Mouse (Mus musculus) intestine, postnatal 0 days (tissue): ENCODE measurements around the gene Tha1. TPM values are rescaled to one million over a fixed set of nuclear protein-coding genes. Genes with fewer than 3 reads are reported as not detected.

Experiments
- ATAC-seq: fragments of 200-750 bp; cut with Nextera tagmentation; 2 replicates; pipeline ENCODE4 v1.8.0; 2017; ENCODE audit warnings: mild to moderate bottlenecking, moderate TSS enrichment, moderate library complexity
- H3K27ac ChIP-seq: fragments of 300-500 bp; sonication (generic); 2 replicates; pipeline ENCODE4 v1.5.1; 2014; ENCODE audit warnings: mild to moderate bottlenecking, low read depth, low read length, moderate library complexity
- H3K27me3 ChIP-seq: fragments of 300-500 bp; sonication (generic); replicated peaks from 2 replicates; pipeline ENCODE4 v1.6.1; 2014; ENCODE audit warnings: low read length, mixed read lengths; ENCODE audit not compliant: control insufficient read depth, insufficient read depth
- H3K36me3 ChIP-seq: fragments of 300-500 bp; sonication (generic); 2 replicates; pipeline ENCODE4 v1.6.1; 2014; ENCODE audit warnings: mild to moderate bottlenecking, moderate library complexity; ENCODE audit not compliant: control insufficient read depth, insufficient read depth
- H3K4me1 ChIP-seq: fragments of 300-500 bp; sonication (generic); replicated peaks from 2 replicates; pipeline ENCODE4 v1.6.1; 2014; ENCODE audit warnings: antibody characterized with exemption, low read length, mixed read lengths; ENCODE audit not compliant: control insufficient read depth, insufficient read depth
- H3K4me2 ChIP-seq: fragments of 300-500 bp; sonication (generic); replicated peaks from 2 replicates; pipeline ENCODE4 v1.6.1; 2014; ENCODE audit warnings: low read depth, mild to moderate bottlenecking, moderate library complexity
- H3K4me3 ChIP-seq: fragments of 300-500 bp; sonication (generic); 2 replicates; pipeline ENCODE4 v1.5.1; 2014; ENCODE audit warnings: low read depth, low read length
- H3K9ac ChIP-seq: fragments of 300-500 bp; sonication (generic); 2 replicates; pipeline ENCODE4 v1.6.1; 2014; ENCODE audit warnings: mild to moderate bottlenecking, low read depth, low read length
- H3K9me3 ChIP-seq: fragments of 300-500 bp; sonication (generic); 2 replicates; pipeline ENCODE4 v1.6.1; 2016; ENCODE audit warnings: mixed run types; ENCODE audit not compliant: control insufficient read depth
- CTCF ChIP-seq: sonication (generic); IDR thresholded peaks from 2 replicates; pipeline ENCODE4 v1.5.1; 2016; ENCODE audit warnings: low read depth, mild to moderate bottlenecking, control low read depth, antibody characterized with exemption, moderate library complexity
- WGBS: fragments of 180-500 bp; shearing (Covaris S2); extraction: QIAGEN DNeasy Blood & Tissue Kit; methylation state at CpG from one replicate; pipeline ENCODE4 v1.1.7; 2014; 5-methylcytosine and 5-hydroxymethylcytosine counted together
- polyA plus RNA-seq: library from polyadenylated mRNA; unstranded; fragments of >200 nt; fragmentation: Nextera tagmentation; extraction: Ambion mirVana; gene quantifications from 2 replicates; pipeline ENCODE4 v1.2.1, GENCODE M21; 2015

Tha1 gene
- polyA plus RNA-seq, 1 experiment from 2014 or later: 15.8 TPM

DNA sequence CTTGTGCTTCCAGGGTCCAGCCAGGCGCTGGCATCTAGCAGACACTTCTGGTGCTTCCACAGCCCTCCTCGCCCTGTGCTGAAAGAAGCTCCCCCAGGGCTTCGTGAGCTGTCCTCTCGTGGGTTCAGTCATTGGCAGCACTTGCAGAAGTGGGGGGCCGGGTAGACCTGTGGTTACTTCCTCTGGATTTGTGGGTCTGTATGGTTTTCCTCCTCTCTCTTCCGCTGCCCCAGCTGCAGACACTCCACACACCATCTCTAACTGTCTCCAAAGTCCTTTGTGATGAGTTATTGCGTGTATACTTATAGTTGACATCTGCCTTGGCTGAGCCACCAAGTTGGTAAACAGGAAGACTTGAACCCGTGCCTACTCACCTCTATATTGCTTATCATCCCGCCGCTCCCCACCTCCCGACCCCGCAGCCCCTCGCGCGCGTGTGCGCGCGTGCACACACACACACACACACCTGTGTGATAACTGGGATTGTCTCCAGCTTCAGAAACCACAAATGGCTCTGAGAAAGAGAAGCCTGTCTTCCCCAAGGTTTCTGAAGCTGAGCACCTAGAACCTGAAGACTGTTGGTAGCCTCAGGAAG is 18.4 kb upstream of the Tha1 start:
- H3K9me3 ChIP-seq: no peaks in the 10 kb centered on the region
- H3K9ac ChIP-seq: no peak overlapping the region
- no peak overlapping the region for H3K4me3 ChIP-seq
- no peak for ATAC-seq
- 83% methylated on average over 19 of the region's 19 CpGs for WGBS
- H3K4me1 ChIP-seq: peaks cover 10% of the 10 kb centered on the region; the same call in 1 of the 2 replicates
- no peaks in the 10 kb centered on the region for H3K36me3 ChIP-seq
- no peak overlapping the region for H3K27ac ChIP-seq
- H3K4me2 ChIP-seq: no peak overlapping the region
- H3K27me3 ChIP-seq: peaks cover 2% of the 10 kb centered on the region
- TF ChIP-seq CTCF: no peak

DNA sequence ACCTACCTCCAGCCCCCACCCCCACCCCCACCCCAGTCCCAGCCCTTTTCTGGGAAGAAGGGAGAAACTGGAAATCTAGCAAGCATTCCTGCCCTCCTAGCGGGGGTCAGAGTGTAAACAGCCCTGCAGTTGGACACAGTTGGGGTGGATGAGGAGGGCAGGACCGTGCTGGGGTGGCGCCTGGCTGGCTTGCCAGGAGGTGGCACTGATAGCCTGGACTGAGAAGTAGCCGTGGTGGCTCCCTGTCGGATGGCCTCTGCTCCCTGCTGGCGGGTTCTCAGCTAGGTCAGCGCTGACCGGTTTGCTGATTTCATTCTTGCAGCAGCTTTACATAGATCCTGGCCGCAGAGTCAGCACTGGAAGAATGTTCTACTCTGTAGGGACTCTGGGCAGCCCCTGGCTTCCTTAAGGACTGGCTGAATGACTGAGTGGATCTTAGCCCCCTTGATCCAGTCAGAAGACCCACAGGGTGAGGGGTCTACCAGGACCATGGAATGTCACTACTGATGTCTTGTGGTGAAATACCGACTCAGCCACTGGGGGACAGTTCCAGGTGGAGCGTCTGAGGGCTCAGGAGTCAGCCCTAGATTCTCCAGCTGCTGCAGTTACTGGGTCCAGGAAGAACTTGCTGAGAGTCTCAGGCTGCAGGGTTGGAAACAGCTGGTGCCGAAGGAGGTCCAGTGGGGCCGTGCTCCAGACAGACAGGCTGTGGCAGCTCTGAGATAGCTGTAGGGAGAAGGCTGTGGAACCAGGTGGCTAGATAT is 17.4 kb upstream of the Tha1 start:
- 51% methylated on average over 13 of the region's 13 CpGs for WGBS
- peak; percentile 62 for TF ChIP-seq CTCF
- H3K4me1 ChIP-seq: peaks cover 10% of the 10 kb centered on the region; the same call in 1 of the 2 replicates
- H3K9ac ChIP-seq: no peak overlapping the region
- peaks cover 2% of the 10 kb centered on the region for H3K27me3 ChIP-seq
- no peaks in the 10 kb centered on the region for H3K9me3 ChIP-seq
- H3K36me3 ChIP-seq: no peaks in the 10 kb centered on the region
- no peak overlapping the region for H3K4me3 ChIP-seq
- no peak overlapping the region for H3K27ac ChIP-seq
- ATAC-seq: no peak
- no peak overlapping the region for H3K4me2 ChIP-seq

DNA sequence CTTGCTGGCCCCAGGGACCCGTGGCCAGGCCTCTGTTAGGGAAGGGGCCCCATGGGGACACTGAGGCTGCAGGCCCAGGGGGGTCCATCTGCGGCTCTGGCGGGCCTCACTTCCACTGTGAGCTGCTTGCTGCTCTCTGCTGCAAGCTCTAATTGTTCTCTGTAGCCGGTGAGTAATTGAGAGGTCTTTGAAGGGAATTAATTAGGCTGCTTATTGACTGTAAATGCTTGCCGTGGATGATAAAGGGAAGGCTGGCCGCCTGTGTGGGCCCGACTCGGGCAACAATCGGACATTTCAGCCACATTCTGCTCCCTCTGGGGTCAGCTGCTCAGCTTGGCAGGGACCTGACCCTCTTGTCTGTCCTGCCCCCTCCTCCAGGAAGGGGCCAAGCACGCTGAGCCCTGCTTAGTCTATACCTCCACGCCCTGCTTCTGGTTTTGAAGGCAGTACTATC is 16.6 kb upstream of the Tha1 start:
- WGBS: 34% methylated on average over 11 of the region's 11 CpGs
- H3K36me3 ChIP-seq: no peaks in the 10 kb centered on the region
- H3K27ac ChIP-seq: no peak overlapping the region
- no peaks in the 10 kb centered on the region for H3K9me3 ChIP-seq
- no peak for TF ChIP-seq CTCF
- H3K9ac ChIP-seq: no peak overlapping the region
- peaks cover 10% of the 10 kb centered on the region; the same call in 1 of the 2 replicates for H3K4me1 ChIP-seq
- no peak overlapping the region; the same call in 1 of the 2 replicates for H3K4me2 ChIP-seq
- H3K27me3 ChIP-seq: peaks cover 2% of the 10 kb centered on the region
- no peak overlapping the region for H3K4me3 ChIP-seq
- no peak for ATAC-seq

DNA sequence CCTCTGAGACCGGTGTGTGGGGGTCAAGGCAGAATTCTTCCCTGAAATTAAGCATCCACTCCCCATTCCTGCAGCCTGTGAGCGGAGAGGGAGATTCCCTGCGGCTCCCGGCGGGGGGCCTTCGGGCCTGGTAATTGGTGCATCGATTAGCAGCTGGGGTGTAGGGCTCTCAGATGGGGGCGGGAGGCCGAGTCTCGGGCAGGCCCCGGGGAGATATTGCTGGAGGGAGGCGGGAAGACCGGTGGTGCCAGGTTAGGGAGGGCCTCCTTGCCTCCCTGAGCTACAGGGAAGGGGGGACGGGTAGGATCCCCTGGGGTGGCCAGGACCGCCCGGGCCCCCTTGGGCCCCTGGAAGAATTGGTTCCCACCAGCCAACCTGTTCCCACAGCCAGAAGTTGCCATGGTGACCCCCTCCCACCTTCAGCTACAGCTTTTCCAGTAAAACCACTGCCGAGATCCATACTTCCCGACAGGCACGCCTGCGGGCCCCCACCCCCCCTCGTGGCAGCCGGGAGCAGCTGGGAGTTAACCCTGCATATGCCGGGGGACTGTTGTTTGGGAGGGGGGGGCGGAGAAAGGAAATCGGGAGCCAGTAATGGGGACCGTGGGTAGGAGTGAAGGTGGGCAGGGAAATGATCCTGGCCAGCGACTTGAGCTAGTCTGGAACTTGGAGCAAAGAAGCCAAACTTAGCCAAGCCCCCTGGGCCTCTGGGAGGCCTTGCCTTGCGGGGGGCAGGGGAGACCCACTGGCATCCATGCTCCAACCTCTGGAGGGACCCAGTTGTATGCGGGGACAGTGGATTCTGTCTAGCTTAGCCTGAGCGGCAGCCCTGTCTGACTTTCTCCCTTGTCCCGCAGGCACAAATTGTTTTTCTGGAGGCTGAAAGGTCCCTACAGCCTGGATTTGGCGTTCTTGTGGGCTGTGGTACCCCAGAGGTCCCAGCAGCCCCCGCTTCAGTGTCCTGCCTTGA is 15.9 kb upstream of the Tha1 start:
- peak overlapping the region; percentile 11; the same call in 1 of the 2 replicates for H3K4me3 ChIP-seq
- WGBS: 18% methylated on average over 31 of the region's 33 CpGs
- H3K9me3 ChIP-seq: no peaks in the 10 kb centered on the region
- peaks cover 2% of the 10 kb centered on the region for H3K27me3 ChIP-seq
- TF ChIP-seq CTCF: peak; percentile 9; the same call in 1 of the 2 replicates
- H3K27ac ChIP-seq: no peak overlapping the region
- H3K4me2 ChIP-seq: peak overlapping the region; percentile 52
- no peak overlapping the region for H3K9ac ChIP-seq
- ATAC-seq: no peak
- H3K4me1 ChIP-seq: peaks cover 10% of the 10 kb centered on the region; the same call in 1 of the 2 replicates
- H3K36me3 ChIP-seq: no peaks in the 10 kb centered on the region

DNA sequence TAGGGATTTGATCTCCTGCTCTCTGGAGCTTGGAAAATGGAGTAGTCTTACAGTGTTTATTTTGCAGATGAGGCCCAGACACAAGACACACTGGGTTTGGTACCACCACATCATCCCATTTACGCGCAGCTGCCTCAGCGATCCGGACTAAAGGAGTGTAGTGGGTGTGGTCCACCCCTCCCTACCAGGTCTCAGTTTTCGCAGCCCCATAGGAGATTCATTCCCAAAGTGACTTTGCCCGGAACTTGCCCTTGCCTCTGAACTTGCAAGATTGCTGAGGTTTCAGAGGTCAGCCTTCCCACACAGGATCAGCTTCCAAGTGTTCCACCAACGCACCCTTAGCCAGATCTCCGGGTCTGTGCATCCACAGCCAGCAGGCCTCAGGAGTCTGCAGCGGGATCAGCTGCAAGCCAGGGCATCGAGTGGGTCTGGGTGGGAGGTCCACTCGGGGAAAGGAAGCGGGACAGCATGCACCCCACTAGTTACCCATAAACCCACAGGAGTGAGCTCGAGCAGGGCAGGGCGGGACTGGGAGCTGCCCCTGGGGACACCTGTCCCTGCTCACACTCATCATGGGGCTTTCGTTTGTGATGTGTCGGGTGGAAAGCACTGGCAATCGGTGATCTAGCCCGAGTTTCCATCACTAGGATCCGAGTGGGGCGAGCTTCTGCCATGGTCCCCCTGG is 15.0 kb upstream of the Tha1 start:
- WGBS: 39% methylated on average over 20 of the region's 20 CpGs
- H3K27me3 ChIP-seq: peaks cover 2% of the 10 kb centered on the region
- peaks cover 10% of the 10 kb centered on the region for H3K4me1 ChIP-seq
- H3K4me2 ChIP-seq: peak overlapping the region; percentile 52
- ATAC-seq: no peak
- H3K9ac ChIP-seq: no peak overlapping the region
- H3K27ac ChIP-seq: no peak overlapping the region
- H3K36me3 ChIP-seq: no peaks in the 10 kb centered on the region
- H3K4me3 ChIP-seq: peak overlapping the region; percentile 11; the same call in 1 of the 2 replicates
- H3K9me3 ChIP-seq: no peaks in the 10 kb centered on the region
- TF ChIP-seq CTCF: no peak
